Mouse (Mus musculus) lung, adult 2 months (tissue): Measurements from ENCODE around the gene Tab1.

Source experiments
- CTCF ChIP-seq: fragments of 200-500 bp; IDR thresholded peaks from 2 replicates; pipeline ENCODE4 v1.5.1; 2011; ENCODE audit warnings: mild to moderate bottlenecking, low read length, control low read depth; ENCODE audit not compliant: insufficient read depth
- POLR2A ChIP-seq: fragments of 200-500 bp; IDR thresholded peaks from 2 replicates; pipeline ENCODE4 v1.6.1; 2011; ENCODE audit warnings: low read depth, mild to moderate bottlenecking, control low read depth, low read length, borderline replicate concordance; ENCODE audit errors: extremely low read depth

DNA sequence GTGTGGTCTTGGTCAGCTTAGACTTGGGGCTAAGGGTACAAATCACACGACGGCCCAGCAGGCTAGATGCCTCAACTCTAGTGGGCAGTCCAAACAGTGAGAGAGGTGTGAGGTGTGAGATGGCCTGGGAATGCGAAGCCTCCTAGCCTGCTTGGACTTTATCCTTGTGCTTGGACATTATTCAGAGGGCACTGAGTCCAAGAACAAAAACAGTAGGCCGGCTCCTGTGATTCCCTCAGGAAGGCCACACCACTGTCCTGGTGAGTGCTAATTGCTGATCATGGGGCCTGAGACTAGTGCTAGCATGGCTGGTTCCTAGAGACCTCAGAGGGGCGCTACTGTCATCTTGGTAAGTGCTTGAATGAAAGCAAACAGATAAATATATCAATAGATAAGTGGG is 56.0 kb downstream of the Tab1 start:
- TF ChIP-seq CTCF (no peak), POLR2A (no peak)
